Mouse (Mus musculus) retina, postnatal 7 days (tissue): Measurements from ENCODE around the gene Bmp4.

Source experiments
- DNase-seq: peaks from one replicate; pipeline ENCODE4 v3.0.0-alpha.2; 2012; ENCODE audit warnings: low read depth, low spot score

Bmp4 gene

GRCm38 (mm10) chr14:46385701-46386477 lies 4.6 kb downstream of the Bmp4 start:
- DNase-seq, result no peak

GRCm38 (mm10) chr14:46384946-46385691 lies 5.3 kb downstream of the Bmp4 start:
- no peak for DNase-seq

GRCm38 (mm10) chr14:46381457-46381856 lies 9.0 kb downstream of the Bmp4 start:
- no peak for DNase-seq

GRCm38 (mm10) chr14:46380286-46380721 lies 10.2 kb downstream of the Bmp4 start:
- DNase-seq, result no peak

- DNase-seq, result no peak
These were observed 11.2 kb downstream of the Bmp4 start, which contains the start of gene Gm15217 for GRCm38 (mm10) chr14:46379285-46379684. TSS of gene Gm15217 (plus strand) at chr14:46379414.

- no peak for DNase-seq
These were observed 14.7 kb downstream of the Bmp4 start for GRCm38 (mm10) chr14:46375796-46376195.

- no peak for DNase-seq
These were observed 18.0 kb downstream of the Bmp4 start for GRCm38 (mm10) chr14:46372452-46372851.

- no peak for DNase-seq
These were observed 27.3 kb downstream of the Bmp4 start for GRCm38 (mm10) chr14:46363209-46363608.

GRCm38 (mm10) chr14:46357696-46358095 lies 32.8 kb downstream of the Bmp4 start:
- no peak for DNase-seq

GRCm38 (mm10) chr14:46357286-46357685 lies 33.2 kb downstream of the Bmp4 start:
- no peak for DNase-seq

GRCm38 (mm10) chr14:46344750-46345149 lies 45.7 kb downstream of the Bmp4 start:
- DNase-seq, result no peak

- DNase-seq, result no peak
These were observed 51.7 kb downstream of the Bmp4 start for GRCm38 (mm10) chr14:46338801-46339200.
